ENCODE assay signal across 12 mouse cellular contexts in the genomic region with DNA sequence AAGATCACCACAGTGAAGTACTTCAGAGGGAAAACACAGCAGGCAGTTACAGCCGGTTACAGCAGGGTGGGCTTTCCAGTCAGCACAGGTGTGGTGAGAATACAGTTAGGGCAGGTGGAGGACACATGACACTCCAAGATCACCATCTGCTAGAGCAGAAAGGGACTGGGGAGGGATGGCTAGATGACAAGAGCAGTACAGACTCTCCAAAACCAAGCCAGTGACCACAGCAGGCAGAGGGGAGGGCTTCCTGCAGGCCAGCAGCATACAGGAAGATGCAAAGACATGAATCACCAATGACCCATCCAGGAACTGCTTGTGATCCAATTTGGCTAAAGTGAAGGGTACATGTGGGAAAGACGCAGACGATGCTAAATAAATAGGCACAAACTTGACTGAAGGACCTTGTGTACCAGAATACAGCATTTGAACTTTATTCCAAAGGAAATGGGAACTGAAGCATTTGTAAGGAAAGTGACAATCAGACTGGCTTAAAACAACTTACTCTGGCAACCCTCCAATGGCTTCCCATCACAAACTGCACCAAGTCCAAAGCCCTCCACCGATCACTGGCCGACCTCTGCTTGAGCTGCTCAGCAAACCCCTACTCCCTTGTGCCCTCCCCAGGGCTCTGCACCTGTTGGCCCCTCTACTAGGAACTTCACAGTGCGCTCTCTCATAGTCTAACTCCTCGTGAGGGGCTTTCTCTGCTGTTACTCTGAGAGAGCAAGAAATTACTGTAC. TPM values are rescaled to one million over a fixed set of nuclear protein-coding genes. Genes with fewer than 3 reads are reported as not detected.
DNase-seq lines count a peak whose midpoint lies in the region; ATAC-seq lines count a peak whose summit lies in the region.
"Had no signal": no experiment of that assay in that cellular context is flagged by ENCODE, and none has a peak within 500 bp of the region (broad histone marks: within the 10 kb centered on the region; RNA-seq: fewer than 3 reads in every experiment).

No protein-coding gene starts in this region.

- H3K4me1 ChIP-seq in heart, embryonic 10.5 days: peaks cover 13% of the 10 kb centered on the region
- H3K4me1 ChIP-seq in embryonic facial prominence, embryonic 10.5 days: 0 out of 2 replicates have a peak, but pooled peaks cover 5% of the 10 kb centered on the region
- no peaks in the 10 kb centered on the region for H3K4me1 ChIP-seq in forebrain, embryonic 14.5 days (ENCODE audit: control insufficient read depth, insufficient read depth, low read length)
- H3K4me1 ChIP-seq: hindbrain, embryonic 10.5 days had no signal

- no peak overlapping the region for H3K4me3 ChIP-seq in heart, embryonic 10.5 days
- no peak overlapping the region for H3K4me3 ChIP-seq in embryonic facial prominence, embryonic 10.5 days
- no peak overlapping the region for H3K4me3 ChIP-seq in forebrain, embryonic 14.5 days (ENCODE audit: low read depth, low read length)
- H3K4me3 ChIP-seq: embryonic facial prominence, embryonic 13.5 days; hindbrain, embryonic 10.5 days had no signal

- no peaks in the 10 kb centered on the region for H3K27me3 ChIP-seq in heart, embryonic 10.5 days (ENCODE audit: insufficient read depth, poor library complexity, severe bottlenecking)
- H3K27me3 ChIP-seq in embryonic facial prominence, embryonic 10.5 days (replicated peaks; ENCODE audit: low read depth, poor library complexity, severe bottlenecking): no peaks in the 10 kb centered on the region
- no peaks in the 10 kb centered on the region for H3K27me3 ChIP-seq in forebrain, embryonic 14.5 days (replicated peaks; ENCODE audit: control insufficient read depth, insufficient read depth, low read length)
- H3K27me3 ChIP-seq: embryonic facial prominence, embryonic 13.5 days had no signal

- WGBS in heart, embryonic 10.5 days: 75% methylated on average over 7 of the region's 7 CpGs
- WGBS in embryonic facial prominence, embryonic 10.5 days: 84% methylated on average over 7 of the region's 7 CpGs
- WGBS in forebrain, embryonic 14.5 days: 81% methylated on average over 7 of the region's 7 CpGs

- 0 out of 2 replicates have a peak overlapping the region, but pooled peaks have one; percentile 37 for H3K27ac ChIP-seq in heart, embryonic 10.5 days
- no peak overlapping the region for H3K27ac ChIP-seq in embryonic facial prominence, embryonic 10.5 days (replicated peaks)
- no peak overlapping the region for H3K27ac ChIP-seq in forebrain, embryonic 14.5 days (ENCODE audit: low read depth, low read length)
- H3K27ac ChIP-seq: embryonic facial prominence, embryonic 13.5 days; hindbrain, embryonic 10.5 days had no signal

- H3K9ac ChIP-seq in forebrain, embryonic 14.5 days (ENCODE audit: low read length): no peak overlapping the region
- H3K9ac ChIP-seq: embryonic facial prominence, embryonic 13.5 days; lung, embryonic 14.5 days had no signal

- intact Hi-C loops in heart, postnatal 25 days (cut with DNase I): no loop called here

- H3K36me3 ChIP-seq in heart, embryonic 10.5 days: no peaks in the 10 kb centered on the region
- peaks cover 3% of the 10 kb centered on the region; the same call in 1 of the 2 replicates for H3K36me3 ChIP-seq in embryonic facial prominence, embryonic 10.5 days (replicated peaks)
- H3K36me3 ChIP-seq in forebrain, embryonic 14.5 days (ENCODE audit: control insufficient read depth, insufficient read depth, low read length): no peaks in the 10 kb centered on the region
- H3K36me3 ChIP-seq: embryonic facial prominence, embryonic 13.5 days; hindbrain, embryonic 10.5 days had no signal

- DNase-seq in heart, adult 11 months: peak; percentile 97
- no peak for DNase-seq in heart, postnatal 25 days (ENCODE audit: low spot score)
- DNase-seq in lung, postnatal 36 days: peak; percentile 42
- DNase-seq in lung, postnatal 4 days: no peak
- no peak for DNase-seq in heart, embryonic 10.5 days (ENCODE audit: low spot score)
- DNase-seq in thymus, postnatal 36 days: peak; percentile 48 to 69
- DNase-seq in embryonic facial prominence, embryonic 10.5 days (ENCODE audit: low spot score): no peak
- DNase-seq in forebrain, embryonic 14.5 days (ENCODE audit: low spot score): no peak
- DNase-seq: cerebellum, adult 11-12 months; lung, embryonic 14.5 days had no signal

- H3K4me2 ChIP-seq in forebrain, embryonic 14.5 days (ENCODE audit: low read length): no peak overlapping the region
- H3K4me2 ChIP-seq: embryonic facial prominence, embryonic 13.5 days; lung, embryonic 14.5 days had no signal

- ATAC-seq in forebrain, embryonic 14.5 days: no peak

- H3K9me3 ChIP-seq in heart, embryonic 10.5 days: no peaks in the 10 kb centered on the region
- no peaks in the 10 kb centered on the region for H3K9me3 ChIP-seq in embryonic facial prominence, embryonic 10.5 days
- H3K9me3 ChIP-seq in forebrain, embryonic 14.5 days (replicated peaks; ENCODE audit: control insufficient read depth, low read length): no peaks in the 10 kb centered on the region
- H3K9me3 ChIP-seq: embryonic facial prominence, embryonic 13.5 days; hindbrain, embryonic 10.5 days had no signal

RNA-seq across cellular contexts. Expression of a gene that starts 53.5 kb away (rescaled TPM):
- 10 to 100 TPM; 33.0 to 41.0 TPM for total RNA-seq in heart, postnatal 25 days (2021)
- polyA plus RNA-seq in heart, embryonic 10.5 days (2016; fragmentation: Nextera tagmentation; extraction: Ambion mirVana): 16.0 and 21.9 TPM in 2 replicates
- 32.0 and 32.8 TPM in 2 replicates for polyA plus RNA-seq in embryonic facial prominence, embryonic 10.5 days (2016; fragmentation: Nextera tagmentation; extraction: Ambion mirVana)
- polyA plus RNA-seq in forebrain, embryonic 14.5 days (2014; fragmentation: Nextera tagmentation; extraction: Ambion mirVana): 11.7 and 11.9 TPM in 2 replicates

Comparison
In these comparisons a context has a peak if more than half of its experiments do, and no peak if none do; other contexts are left out.
1. DNase-seq: peak in heart, adult 11 months (single experiment), lung, postnatal 36 days (single experiment) and thymus, postnatal 36 days (2 of 2); none in heart, postnatal 25 days (single experiment), lung, postnatal 4 days (0 of 2), heart, embryonic 10.5 days (single experiment), embryonic facial prominence, embryonic 10.5 days (single experiment) and forebrain, embryonic 14.5 days (single experiment).